Mouse (Mus musculus) v-Abl transformed pro-B cells (cell line): ENCODE data around the gene Lsm2.
"Not testable (repeated sequence)": the region's sequence is repeated elsewhere in the genome, so short reads cannot be mapped to it uniquely, and the experiment has no call there.

ENCODE experiments used
- in situ Hi-C, 2 experiments: fragments of 400-800 bp; cut with MboI; formaldehyde crosslinking; loops; one replicate each; pipeline ENCODE4 v1.15.1; 2025; ENCODE audit not compliant: unreplicated experiment in 2 of 2

The Lsm2 gene

DNA sequence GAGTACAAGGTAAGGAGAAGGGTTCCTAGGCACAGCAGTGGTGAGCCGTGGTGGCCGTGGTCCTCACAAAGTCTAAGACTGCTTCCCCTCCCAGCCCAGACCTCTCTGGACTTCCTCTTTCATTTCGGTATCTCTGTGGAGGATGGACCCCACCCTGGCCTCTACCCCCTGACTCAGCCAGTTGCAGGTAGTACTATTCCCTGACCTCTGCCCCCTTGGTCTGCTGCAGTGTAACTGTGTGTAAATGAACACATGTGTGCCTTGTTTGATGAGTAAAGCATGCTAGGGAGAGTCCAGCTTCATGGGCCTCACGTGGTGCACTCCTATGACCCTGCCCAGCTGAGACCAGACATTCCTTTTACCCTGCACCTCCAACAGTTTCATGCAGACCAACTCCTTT, 42.1 kb downstream of the Lsm2 start:
- in situ Hi-C loops = loop anchor here (5.0 to 10.0 kb wide), 4 partner anchors 34 to 211 kb away; partner anchors contain the start of genes Atp6v1g2 (in 1 of the 2), Ddah2 (in 1 of the 2), Ly6g5c (in 1 of the 2) and Nfkbil1 (in 1 of the 2)

DNA sequence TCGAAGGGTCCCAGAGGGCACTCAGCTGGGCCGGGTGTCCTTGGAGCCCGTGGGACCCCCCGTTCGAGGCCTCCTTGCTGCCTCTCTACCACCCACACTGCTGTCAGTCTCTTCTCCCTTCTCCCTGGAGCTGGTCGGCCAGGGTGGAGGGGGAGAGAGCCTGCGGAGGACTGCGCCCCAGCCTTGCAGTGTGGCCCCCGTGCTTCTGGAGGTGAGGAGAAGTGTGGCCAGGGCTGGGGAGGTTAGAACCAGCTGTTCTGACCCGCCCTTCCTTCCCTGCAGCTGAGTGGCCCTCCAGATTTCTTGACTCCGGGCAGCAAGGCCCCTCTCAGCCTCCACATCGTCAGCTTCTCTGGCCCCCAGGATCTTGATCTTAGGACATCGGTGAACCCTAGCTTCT, 42.6 kb downstream of the Lsm2 start:
- in situ Hi-C loops = loop anchor here (5.0 to 10.0 kb wide), 4 partner anchors 33 to 211 kb away; partner anchors contain the start of genes Atp6v1g2 (in 1 of the 2), Ddah2 (in 1 of the 2), Ly6g5c (in 1 of the 2) and Nfkbil1 (in 1 of the 2)

DNA sequence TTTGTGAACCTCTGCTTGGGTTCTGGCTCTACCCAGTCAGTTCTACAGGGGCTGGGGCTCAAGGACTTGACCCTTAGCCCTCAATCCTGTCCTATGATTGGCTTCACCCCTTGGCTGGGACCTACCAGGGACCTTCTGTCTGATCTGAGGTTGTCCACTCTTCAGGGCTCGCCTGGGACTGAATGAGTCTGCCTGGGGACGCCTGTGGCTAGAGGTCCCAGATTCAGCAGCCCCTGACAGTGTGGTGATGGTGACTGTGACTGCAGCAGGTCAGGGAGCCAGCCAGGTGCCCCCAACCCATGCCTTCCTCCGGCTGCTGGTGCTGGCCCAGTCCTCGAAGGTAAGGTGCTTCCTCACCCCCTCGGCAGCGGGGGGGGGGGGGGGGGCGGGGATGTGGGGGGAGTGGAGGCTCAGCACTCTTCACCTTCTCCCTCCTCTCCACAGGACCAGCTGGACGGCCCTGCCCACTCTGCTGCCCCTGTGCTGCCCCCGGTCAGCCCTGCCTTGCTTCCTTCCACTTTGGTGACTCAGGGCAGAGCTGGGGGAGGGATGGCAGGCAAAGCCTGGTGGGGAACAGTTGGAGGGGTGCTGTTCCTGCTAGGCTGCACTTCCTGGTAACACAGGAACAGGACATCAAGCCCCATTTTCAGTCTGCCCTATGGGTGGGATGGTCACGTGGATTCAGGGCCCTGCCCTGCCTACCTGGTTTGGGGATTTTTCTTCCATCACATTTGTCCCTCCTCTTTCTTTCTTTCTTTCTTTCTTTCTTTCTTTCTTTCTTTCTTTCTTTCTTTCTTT, 43.2 kb downstream of the Lsm2 start:
- in situ Hi-C loops = loop anchor here (5.0 to 10.0 kb wide), 4 partner anchors 32 to 210 kb away; partner anchors contain the start of genes Atp6v1g2 (in 1 of the 2), Ddah2 (in 1 of the 2), Ly6g5c (in 1 of the 2) and Nfkbil1 (in 1 of the 2)

DNA sequence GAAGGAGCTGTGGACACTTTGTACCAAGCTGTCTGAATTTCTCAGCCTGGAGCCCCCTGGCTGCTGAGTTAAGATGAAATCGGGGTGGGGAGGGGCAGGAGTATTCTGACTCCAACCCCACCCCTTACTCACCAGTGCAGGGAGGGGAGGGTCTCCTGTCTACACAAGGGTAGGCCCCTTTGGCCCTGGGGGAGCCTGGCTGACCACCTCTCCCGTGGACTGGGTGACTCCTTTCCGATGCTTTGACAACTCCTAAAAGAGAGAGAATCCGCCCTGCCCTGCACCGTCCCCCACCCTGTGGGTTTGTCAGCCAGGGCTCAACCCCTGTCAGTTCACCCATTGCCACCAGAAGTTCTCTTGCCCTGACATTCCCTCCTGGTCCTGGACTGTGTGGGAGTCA, 44.5 kb downstream of the Lsm2 start:
- in situ Hi-C loops = loop anchor here in 1 of 2 experiments (10.0 kb wide), 2 partner anchors 79 to 209 kb away; partner anchors contain the start of genes Atp6v1g2, Ly6g5c and Nfkbil1

DNA sequence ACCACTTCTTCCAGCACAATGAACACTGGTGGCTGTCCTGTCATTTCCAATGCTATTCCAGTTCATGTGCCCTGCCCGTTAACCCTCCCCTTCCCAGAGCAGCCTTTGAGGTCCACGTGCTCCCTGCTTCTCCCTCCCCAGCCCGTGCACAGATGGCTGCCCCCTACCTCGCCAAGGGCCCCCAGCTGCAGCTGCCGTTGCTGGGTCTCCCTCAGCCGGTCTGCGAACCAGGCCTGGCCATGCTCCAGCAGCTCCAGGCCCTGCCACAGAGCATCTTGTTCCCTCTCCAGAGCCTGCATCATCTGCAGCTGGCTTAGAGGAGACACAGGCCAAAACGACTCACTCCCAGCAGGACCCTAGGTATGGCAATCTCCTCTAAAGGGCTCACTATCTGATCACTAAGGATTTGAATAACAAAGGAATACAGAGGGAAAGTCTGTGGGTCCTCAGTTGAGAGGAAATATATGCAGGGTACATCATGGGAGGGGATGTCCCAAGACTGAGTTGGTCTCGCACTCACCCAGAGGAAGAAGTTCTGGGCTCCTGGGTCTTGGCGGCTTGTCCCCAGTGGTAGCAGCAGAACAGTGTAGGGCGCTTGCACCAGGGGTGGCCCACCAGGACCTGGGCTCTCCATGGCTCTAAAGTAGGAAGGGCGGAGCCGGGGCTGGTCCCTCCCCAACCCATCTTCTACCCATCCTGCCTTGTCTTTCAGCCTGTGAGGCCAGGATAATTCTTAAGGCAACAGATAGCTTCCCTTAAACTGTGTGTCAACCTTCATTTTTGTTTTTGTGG, 45.8 kb downstream of the Lsm2 start, which contains the start of gene Sapcd1:
Gene Sapcd1, minus strand, starts transcription at position 740 of the 792 bp plus-strand sequence.
- in situ Hi-C loops = loop anchor here in 1 of 2 experiments (10.0 kb wide), 2 partner anchors 77 to 207 kb away; partner anchors contain the start of genes Atp6v1g2, Ly6g5c and Nfkbil1

DNA sequence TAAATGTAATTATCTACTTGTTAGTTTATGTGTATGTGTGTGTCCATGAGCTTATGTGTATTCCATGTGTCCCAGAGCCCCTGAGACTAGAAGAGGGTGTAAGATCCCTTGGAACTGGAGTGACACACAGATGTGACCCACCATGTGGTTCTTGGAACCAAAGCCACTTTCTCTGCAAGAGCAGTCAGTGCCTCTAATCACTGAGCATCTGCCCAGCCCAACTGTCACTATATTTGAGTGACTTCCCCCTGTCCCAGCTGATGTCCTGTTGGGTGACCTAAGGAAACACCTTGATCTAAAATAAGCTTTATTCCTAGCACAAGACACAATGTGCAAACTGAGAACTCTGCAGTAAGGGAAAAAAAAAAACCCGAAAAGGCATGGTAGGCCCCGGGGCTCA, 46.7 kb downstream of the Lsm2 start:
- in situ Hi-C loops = loop anchor here in 1 of 2 experiments (10.0 kb wide), 2 partner anchors 76 to 206 kb away; partner anchors contain the start of genes Atp6v1g2, Ly6g5c and Nfkbil1

DNA sequence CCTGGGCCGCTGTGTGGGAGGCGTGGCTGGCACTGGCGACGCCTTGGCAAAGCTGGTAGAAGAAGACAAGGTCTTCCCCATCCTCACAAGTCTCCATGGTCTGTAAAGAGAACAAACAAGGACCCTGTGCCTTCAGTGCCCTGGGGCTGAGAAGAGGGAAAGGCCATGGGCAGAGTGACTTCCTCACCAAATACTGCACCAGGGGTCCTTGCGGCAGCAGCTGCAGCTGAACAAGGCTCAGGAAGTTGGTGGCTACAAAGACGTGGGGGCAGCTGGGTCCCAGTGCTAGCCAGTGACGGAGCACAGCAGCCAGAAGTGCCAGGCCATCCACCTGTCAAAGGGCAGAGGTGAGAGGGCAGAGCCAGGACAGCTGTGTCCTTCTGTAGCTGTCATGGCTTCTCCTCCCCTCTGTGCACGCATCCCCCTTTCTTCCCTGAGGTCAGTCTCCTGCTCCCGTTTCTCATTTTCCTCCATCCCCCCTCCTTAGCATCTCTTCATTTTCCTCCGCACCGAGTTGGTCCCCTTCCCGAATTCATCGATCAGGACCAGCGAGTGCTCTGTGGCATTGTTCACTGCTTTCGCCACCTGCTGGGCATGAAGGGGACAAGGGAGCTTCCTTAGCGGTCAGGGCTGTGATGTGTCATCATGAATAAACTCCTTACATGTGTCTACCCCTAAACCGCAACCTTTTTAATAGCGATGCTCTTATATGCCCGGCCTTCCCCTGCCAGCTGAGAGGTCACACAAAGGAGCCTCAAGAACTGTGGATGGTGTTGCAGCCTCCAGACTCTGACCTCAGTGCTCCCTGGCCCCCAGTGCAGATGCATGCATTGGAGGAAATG, 48.2 kb downstream of the Lsm2 start:
- in situ Hi-C loops = loop anchor here in 1 of 2 experiments (10.0 kb wide), 2 partner anchors 75 to 205 kb away; partner anchors contain the start of genes Atp6v1g2, Ly6g5c and Nfkbil1

DNA sequence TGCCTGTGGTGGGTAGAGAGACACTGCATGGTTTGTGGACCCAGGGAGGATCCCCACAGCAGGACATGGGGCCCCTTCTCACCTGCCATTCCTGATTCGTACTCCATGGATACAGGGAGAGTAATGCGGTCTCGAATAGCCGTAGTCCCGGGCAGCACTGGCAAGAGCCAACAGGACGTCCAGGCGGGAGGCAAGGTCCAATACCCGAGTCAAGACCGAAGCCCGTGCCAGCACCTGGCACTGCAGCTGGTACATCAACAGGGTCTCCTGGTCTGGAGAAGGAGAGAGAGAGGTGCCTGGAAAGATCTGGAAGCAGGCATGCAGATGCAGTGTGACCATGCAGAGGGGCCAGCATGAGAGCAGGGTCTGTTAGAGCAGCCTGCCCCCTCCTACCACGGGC, 49.6 kb downstream of the Lsm2 start:
- in situ Hi-C loops = no loop called here

DNA sequence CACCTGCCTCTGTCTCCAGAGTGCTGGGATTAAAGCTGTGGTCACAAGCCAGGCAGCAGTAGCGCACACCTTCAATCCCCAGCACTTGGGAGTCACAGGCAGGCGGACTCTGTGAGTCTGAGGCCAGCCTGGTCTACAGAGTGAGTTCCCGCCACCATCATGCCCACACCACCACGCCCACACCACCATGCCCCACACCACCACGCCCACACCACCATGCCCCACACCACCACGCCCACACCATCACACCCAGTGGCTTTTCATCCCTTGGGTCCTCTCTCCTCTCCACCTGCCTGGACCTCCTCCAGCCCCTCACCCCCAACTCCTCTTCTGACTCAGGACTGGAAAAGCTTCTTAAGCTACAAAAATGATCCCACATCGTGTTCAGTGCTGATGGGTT, 50.2 kb downstream of the Lsm2 start:
- in situ Hi-C loops = no loop called here

DNA sequence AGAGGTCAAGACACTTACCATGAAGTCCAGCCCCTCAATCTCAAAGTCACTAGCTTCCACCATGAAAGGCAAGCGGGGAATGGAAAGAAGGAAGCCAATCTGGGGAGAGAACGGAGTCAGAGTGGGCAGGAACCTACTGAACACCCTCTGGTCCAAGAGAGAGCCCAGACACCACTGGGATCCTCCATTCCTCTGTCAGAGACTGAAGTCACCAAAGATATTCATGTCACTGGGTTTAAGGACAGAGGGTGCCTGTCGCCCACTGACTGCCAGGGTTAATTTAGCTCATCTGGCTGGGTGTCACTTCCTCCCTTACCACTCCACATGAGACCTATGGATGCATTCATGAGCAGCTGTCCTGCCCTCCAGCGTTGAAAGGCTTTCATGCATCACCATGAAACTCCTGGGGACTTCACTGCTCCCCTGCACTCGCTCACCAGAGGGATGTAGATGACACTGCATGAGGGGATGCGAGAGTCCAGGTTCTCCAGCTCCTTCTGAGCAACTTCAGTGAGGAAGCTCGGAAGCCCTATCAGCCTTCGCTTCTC, 50.7 kb downstream of the Lsm2 start:
- in situ Hi-C loops = no loop called here

DNA sequence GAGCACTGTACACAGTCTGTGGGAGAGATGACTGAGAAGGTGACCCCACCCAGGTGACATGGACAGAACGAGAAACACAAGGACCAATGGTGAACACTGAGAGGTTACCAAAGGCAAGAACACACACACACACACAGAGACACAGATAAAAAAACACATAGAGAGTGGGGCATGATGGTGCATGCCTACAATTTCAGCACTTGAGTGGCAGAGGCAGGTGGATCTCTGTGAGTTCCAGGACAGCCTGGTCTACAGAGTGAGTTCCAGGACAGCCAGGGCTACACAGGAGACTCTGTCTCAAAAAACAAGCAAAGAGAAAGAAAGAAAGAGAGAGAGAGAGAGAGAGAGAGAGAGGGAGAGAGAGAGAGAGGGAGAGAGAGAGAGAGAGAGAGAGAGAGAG, 52.0 kb downstream of the Lsm2 start:
- in situ Hi-C loops = not testable (repeated sequence)

DNA sequence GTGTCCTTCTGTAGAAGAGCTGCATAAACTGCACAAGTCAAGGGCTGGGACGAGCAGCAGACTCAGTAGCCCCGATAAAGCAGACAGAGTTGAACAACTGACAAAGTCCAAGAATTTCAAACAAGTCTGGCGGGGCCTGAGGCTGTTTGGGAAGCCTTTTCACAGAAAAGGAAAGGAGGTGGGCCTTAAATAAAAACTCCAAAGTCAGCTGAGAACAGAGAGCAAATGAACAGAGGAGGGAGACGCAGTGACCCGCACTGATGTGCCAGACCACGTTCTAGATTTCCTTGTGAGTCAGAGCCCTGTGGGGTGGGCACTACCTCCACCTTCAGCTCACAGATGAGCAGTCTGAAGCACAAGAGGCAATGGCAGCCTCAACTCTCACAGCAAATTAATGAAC, 53.2 kb downstream of the Lsm2 start:
- in situ Hi-C loops = no loop called here
